Mouse (Mus musculus) neural tube, embryonic 11.5 days (tissue): ENCODE results near the gene Fhad1. TPM values are rescaled to one million over a fixed set of nuclear protein-coding genes. Genes with fewer than 3 reads are reported as not detected.
"Not testable (repeated sequence)": the region's sequence is repeated elsewhere in the genome, so short reads cannot be mapped to it uniquely, and the experiment has no call there.

ENCODE experiments used
- ATAC-seq: fragments of 200-750 bp; cut with Nextera tagmentation; 2 replicates; pipeline ENCODE4 v1.8.0; 2017; ENCODE audit warnings: moderate number of reproducible peaks, mild to moderate bottlenecking, moderate TSS enrichment, moderate library complexity; ENCODE audit not compliant: insufficient read depth, low FRiP score, low TSS enrichment
- DNase-seq: peaks from one replicate; pipeline ENCODE4 v3.0.0-alpha.2; 2015; ENCODE audit warnings: low spot score
- H3K27ac ChIP-seq: fragments of 300-500 bp; sonication (generic); 2 replicates; pipeline ENCODE4 v1.5.1; 2014; ENCODE audit warnings: low read depth, mild to moderate bottlenecking, low read length
- H3K27me3 ChIP-seq: fragments of 300-500 bp; sonication (generic); 2 replicates; pipeline ENCODE4 v1.6.1; 2014; ENCODE audit warnings: mild to moderate bottlenecking, low read length, mixed read lengths; ENCODE audit not compliant: control insufficient read depth, insufficient read depth
- H3K36me3 ChIP-seq: fragments of 300-500 bp; sonication (generic); 2 replicates; pipeline ENCODE4 v1.6.1; 2014; ENCODE audit warnings: mild to moderate bottlenecking, low read length, moderate library complexity, mixed read lengths; ENCODE audit not compliant: control insufficient read depth, insufficient read depth
- H3K4me1 ChIP-seq: fragments of 300-500 bp; sonication (generic); 2 replicates; pipeline ENCODE4 v1.6.1; 2014; ENCODE audit warnings: low read length, mixed read lengths; ENCODE audit not compliant: control insufficient read depth, insufficient read depth
- H3K4me2 ChIP-seq: fragments of 300-500 bp; sonication (generic); 2 replicates; pipeline ENCODE4 v1.6.1; 2014; ENCODE audit warnings: low read depth, mild to moderate bottlenecking, moderate library complexity
- H3K4me3 ChIP-seq: fragments of 300-500 bp; sonication (generic); 2 replicates; pipeline ENCODE4 v1.5.1; 2014; ENCODE audit warnings: low read depth, low read length
- H3K9ac ChIP-seq: fragments of 300-500 bp; sonication (generic); 2 replicates; pipeline ENCODE4 v1.6.1; 2014; ENCODE audit warnings: mild to moderate bottlenecking, low read length
- H3K9me3 ChIP-seq: fragments of 300-500 bp; sonication (generic); 2 replicates; pipeline ENCODE4 v1.6.1; 2016; ENCODE audit warnings: low read length; ENCODE audit not compliant: control insufficient read depth
- WGBS: fragments of 180-500 bp; shearing (Covaris S2); extraction: QIAGEN DNeasy Blood & Tissue Kit; methylation state at CpG from one replicate; pipeline ENCODE4 v1.1.7; 2014; 5-methylcytosine and 5-hydroxymethylcytosine counted together
- polyA plus RNA-seq: library from polyadenylated mRNA; unstranded; fragments of >200 nt; fragmentation: Nextera tagmentation; extraction: Ambion mirVana; gene quantifications from 2 replicates; pipeline ENCODE4 v1.2.1, GENCODE M21; 2014

Fhad1 gene
- polyA plus RNA-seq, 1 experiment from 2014 or later, result 1.5 TPM

DNA sequence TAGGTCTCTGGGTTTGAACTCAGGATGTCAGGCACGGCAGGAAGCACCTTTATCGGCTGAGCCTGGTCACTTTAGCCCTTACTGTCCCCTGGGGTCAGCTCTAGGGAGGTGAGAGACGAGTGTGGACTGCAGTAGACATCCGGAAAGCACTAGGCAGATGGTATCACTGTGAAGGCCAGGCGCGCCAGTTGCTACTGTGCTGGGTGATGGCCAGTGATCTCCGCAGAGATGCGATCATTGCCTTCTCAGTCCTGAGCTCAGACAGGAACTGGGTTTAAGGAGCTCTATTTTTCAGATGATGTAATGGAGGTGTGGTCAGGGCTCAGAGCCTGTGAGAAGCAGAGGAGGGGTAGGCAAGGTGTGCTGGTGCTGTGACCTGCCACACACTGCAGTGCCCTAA is 40.7 kb upstream of the Fhad1 start:
- ATAC-seq, result no peak
- no peak overlapping the region for H3K4me3 ChIP-seq
- H3K27ac ChIP-seq, result no peak overlapping the region
- no peak overlapping the region for H3K4me2 ChIP-seq
- no peaks in the 10 kb centered on the region for H3K36me3 ChIP-seq
- no peak for DNase-seq
- no peaks in the 10 kb centered on the region for H3K9me3 ChIP-seq
- no peaks in the 10 kb centered on the region for H3K4me1 ChIP-seq
- no peak overlapping the region for H3K9ac ChIP-seq
- H3K27me3 ChIP-seq, result no peaks in the 10 kb centered on the region
- WGBS, result 83% methylated on average over 8 of the region's 8 CpGs

DNA sequence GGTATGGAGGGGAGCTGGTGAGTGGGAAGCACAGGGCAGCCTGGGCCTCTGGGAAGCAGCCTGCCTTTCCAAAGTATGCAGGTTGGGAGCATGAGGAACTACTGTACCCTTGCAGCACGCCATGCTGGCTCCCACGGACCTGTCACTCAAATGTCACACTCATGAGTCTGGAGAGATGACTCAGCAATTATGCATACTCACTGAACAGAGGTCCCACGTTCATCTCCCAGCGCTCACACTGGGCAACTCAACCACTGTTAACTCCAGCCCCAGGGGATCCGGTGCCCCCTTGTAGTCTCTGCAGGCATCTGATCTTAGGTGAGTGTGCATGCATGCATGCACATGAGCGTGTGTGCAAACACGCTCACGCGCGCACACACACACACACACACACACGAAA is 39.7 kb upstream of the Fhad1 start:
- DNase-seq, result no peak
- Histone ChIP-seq H3K9ac (no peak overlapping the region), H3K27ac (no peak overlapping the region), H3K4me2 (no peak overlapping the region), H3K36me3 (no peaks in the 10 kb centered on the region), H3K27me3 (no peaks in the 10 kb centered on the region), H3K4me3 (no peak overlapping the region), H3K9me3 (no peaks in the 10 kb centered on the region), H3K4me1 (no peaks in the 10 kb centered on the region)
- ATAC-seq, result no peak
- 86% methylated on average over 11 of the region's 11 CpGs for WGBS

DNA sequence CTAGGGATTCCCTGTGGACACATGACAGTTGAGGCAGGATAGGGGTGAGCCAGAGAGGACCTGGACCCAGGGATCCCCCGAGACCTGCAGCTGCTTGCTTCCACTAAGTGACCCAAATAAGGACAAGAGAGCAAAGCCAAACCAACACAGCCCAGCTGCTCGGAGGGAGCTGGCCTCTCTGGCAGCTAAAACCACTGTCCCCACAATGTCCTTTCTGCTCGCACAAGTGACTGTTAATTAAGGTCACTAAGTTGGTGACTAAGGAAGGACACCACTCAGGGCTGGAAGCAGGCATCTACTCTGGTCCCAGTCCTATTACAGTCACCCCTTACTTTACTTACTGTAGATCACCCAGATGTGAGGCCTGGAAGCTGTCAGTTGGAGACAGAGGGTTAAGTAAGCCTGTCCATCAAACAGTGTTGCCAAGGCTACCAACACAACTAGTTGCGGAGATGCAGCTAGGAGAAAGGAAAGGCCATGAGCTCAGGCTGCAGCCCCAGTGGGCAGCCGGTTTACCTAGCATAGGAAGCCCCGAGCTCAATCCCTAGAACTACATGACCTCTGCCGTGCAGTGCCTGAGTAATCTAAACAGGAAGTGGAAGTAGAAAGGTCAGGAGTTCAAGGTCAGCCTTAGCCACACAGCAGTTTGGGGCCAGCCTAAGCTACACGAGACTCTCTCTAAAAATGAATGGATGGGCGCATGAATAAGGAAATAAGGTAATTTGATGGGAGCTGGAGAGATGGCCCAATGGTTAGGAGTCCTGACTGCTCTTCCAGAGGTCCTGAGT is 39.0 kb upstream of the Fhad1 start:
- Histone ChIP-seq H3K4me1 (no peaks in the 10 kb centered on the region), H3K27ac (no peak overlapping the region), H3K4me2 (no peak overlapping the region), H3K36me3 (no peaks in the 10 kb centered on the region), H3K9ac (no peak overlapping the region), H3K9me3 (no peaks in the 10 kb centered on the region), H3K27me3 (no peaks in the 10 kb centered on the region), H3K4me3 (no peak overlapping the region)
- ATAC-seq (no peak), DNase-seq (no peak)
- WGBS, result 60% methylated on average over 9 of the region's 9 CpGs

DNA sequence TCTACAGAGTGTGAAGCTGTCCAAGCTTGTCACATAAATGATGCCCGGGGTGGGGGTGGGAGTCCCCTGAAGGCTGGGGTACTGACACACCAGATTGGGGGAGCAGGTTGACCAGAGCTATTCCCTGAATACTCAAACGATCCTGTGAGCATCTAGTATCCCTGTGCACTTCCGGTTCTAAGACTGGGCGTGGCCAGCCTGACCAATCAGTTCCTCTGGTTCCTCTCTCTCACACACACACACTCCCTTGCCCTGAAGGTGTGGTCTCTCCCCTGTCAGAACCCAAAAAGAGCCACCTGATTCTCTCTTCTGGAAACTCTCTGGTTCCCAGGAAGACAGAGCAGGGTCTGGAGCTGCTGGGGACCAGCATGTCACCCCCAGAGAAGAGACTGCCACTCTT is 38.4 kb upstream of the Fhad1 start:
- 67% methylated on average over 4 of the region's 4 CpGs for WGBS
- H3K4me1 ChIP-seq, result no peaks in the 10 kb centered on the region
- no peaks in the 10 kb centered on the region for H3K27me3 ChIP-seq
- no peak overlapping the region for H3K4me2 ChIP-seq
- no peak overlapping the region for H3K9ac ChIP-seq
- no peak overlapping the region for H3K27ac ChIP-seq
- no peak for ATAC-seq
- DNase-seq, result no peak
- H3K9me3 ChIP-seq, result no peaks in the 10 kb centered on the region
- H3K4me3 ChIP-seq, result no peak overlapping the region
- no peaks in the 10 kb centered on the region for H3K36me3 ChIP-seq

DNA sequence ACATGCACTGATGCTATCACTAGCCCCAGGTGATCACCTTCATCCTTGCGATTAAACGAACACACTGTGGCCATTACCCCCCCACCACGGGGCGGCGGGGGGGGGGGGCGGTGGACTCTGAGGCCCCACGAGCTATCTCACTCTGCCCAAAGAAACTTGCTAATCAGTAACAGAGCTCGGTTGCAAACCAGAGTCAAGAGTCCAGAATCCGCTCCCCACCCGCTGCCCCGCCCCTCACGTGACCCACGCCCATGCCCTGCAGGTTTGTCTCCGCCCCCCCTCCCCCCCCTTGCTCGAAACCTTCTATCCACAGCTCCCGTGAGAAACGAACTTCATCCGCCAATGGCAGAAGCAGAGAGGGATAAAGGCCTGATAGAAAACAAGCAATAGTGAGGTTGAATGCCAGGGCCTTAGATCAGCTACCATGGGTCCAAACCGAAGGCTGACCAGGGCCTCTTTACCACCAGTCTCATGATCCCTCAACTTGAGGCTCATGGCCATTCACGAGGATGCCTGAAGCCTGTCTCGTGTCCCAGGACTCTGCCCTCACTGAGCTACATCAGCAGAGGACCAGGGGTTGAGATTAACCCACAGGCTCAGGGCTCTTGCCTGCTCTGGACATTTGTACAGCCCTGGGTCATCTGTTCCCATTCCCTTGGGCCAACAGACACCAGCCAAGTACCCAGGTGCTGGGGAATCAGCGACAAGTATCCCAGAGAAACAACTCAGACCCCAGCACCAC is 37.7 kb upstream of the Fhad1 start:
- H3K9ac ChIP-seq, result no peak overlapping the region
- no peak for ATAC-seq
- no peaks in the 10 kb centered on the region for H3K36me3 ChIP-seq
- H3K27ac ChIP-seq, result no peak overlapping the region
- H3K4me3 ChIP-seq, result no peak overlapping the region
- H3K4me2 ChIP-seq, result no peak overlapping the region
- DNase-seq, result no peak
- no peaks in the 10 kb centered on the region for H3K4me1 ChIP-seq
- 52% methylated on average over 22 of the region's 22 CpGs for WGBS
- no peaks in the 10 kb centered on the region for H3K9me3 ChIP-seq
- H3K27me3 ChIP-seq, result no peaks in the 10 kb centered on the region

DNA sequence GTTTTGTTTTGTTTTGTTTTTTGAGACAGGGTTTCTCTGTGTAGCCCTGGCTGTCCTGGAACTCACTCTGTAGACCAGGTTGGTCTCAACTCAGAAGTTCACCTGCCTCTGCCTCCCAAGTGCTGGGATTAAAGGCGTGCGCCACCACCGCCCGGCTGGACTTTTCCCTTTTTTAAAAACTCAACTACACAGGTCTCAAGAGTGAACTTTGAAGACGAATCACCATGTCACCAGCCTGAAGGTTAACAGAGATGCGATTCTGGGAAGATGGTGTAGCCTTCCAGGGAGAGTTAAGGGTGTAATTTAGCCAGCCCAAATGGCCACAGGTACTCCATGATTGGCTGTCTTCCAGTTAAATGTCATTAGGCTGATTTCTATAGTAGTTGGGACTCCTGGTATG is 37.0 kb upstream of the Fhad1 start:
- WGBS, result 91% methylated on average over 6 of the region's 6 CpGs
- not testable (repeated sequence) for H3K9me3 ChIP-seq

DNA sequence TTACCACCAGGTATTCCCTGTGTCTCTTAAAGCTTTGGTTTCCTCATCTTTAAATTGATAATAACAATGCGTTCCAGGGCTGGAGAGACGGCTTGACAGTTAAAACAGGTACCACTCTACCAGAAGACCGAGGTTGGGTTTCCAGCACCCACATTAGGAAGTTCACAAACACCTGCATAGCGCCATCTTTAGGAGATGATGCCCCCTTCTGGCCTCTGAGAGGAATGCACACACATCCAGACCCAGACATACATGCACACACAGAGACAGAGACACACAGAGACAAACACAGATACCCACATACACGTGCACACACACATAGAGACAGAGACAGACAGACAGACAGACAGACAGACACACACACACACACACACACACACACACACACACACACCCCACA is 35.1 kb upstream of the Fhad1 start:
- no peak for ATAC-seq
- WGBS, result 94% methylated on average over 5 of the region's 5 CpGs

More for the DNA sequence above, 37.0 kb upstream of the Fhad1 start:
- H3K4me2 ChIP-seq, H3K27me3 ChIP-seq, H3K4me3 ChIP-seq, ATAC-seq, H3K27ac ChIP-seq, H3K36me3 ChIP-seq, H3K4me1 ChIP-seq, DNase-seq, H3K9ac ChIP-seq: not testable (repeated sequence)

DNA sequence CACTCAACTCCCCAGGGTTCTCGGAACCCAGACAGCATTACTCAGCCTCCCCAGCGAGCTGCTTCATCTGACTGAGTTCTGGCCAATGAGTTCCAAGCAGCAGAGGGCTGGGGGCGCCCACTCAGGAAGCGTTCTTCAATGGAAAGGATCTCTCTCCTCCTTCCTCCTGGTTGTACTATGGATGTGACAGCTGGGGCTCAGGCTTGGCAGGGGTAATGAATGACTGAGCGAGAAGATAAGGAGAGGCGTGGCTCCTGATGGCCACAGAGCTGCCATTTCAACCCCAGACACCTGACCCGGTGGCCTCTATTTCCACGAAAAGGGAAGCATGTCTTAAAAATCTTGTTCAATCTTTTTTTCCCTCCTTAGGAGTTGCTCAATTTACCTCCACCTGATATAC is 33.5 kb upstream of the Fhad1 start:
- Histone ChIP-seq H3K27me3 (no peaks in the 10 kb centered on the region), H3K36me3 (no peaks in the 10 kb centered on the region), H3K4me1 (no peaks in the 10 kb centered on the region), H3K4me3 (no peak overlapping the region), H3K9me3 (no peaks in the 10 kb centered on the region), H3K9ac (no peak overlapping the region), H3K27ac (no peak overlapping the region), H3K4me2 (no peak overlapping the region)
- 72% methylated on average over 8 of the region's 8 CpGs for WGBS
- DNase-seq (no peak), ATAC-seq (no peak)

More for the DNA sequence above, 35.1 kb upstream of the Fhad1 start:
- Histone ChIP-seq H3K27me3 (no peaks in the 10 kb centered on the region), H3K4me1 (no peaks in the 10 kb centered on the region), H3K9ac (no peak overlapping the region), H3K4me2 (no peak overlapping the region), H3K4me3 (no peak overlapping the region), H3K36me3 (no peaks in the 10 kb centered on the region), H3K27ac (no peak overlapping the region), H3K9me3 (no peaks in the 10 kb centered on the region)
- no peak for DNase-seq

DNA sequence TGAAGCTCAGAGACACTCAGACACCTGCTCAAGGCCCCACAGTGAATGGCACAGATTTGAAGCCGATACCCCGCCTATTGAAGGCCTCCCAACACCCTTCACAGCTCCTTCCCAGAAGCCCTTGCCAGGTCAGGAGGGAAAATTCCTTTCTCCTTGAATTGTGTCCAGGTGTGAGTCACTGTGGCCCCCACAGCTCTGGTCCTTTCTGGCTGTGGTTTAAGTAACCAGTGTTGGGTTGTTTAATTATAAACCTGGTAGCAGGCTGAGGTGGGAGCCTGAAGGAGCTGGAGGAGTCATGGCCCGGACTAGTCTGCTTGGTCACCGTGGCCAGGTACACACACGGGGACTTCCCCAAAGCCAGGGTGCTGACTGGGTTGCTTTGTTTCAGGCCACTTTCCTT is 32.1 kb upstream of the Fhad1 start:
- no peaks in the 10 kb centered on the region for H3K27me3 ChIP-seq
- no peak for ATAC-seq
- WGBS, result 92% methylated on average over 5 of the region's 5 CpGs

More for the DNA sequence above, 32.1 kb upstream of the Fhad1 start:
- Histone ChIP-seq H3K4me3 (no peak overlapping the region), H3K4me2 (no peak overlapping the region), H3K36me3 (no peaks in the 10 kb centered on the region), H3K27ac (no peak overlapping the region), H3K9me3 (no peaks in the 10 kb centered on the region), H3K4me1 (no peaks in the 10 kb centered on the region), H3K9ac (no peak overlapping the region)
- no peak for DNase-seq
